Mouse (Mus musculus): Measurements from ENCODE around the gene Arcn1.

DNA sequence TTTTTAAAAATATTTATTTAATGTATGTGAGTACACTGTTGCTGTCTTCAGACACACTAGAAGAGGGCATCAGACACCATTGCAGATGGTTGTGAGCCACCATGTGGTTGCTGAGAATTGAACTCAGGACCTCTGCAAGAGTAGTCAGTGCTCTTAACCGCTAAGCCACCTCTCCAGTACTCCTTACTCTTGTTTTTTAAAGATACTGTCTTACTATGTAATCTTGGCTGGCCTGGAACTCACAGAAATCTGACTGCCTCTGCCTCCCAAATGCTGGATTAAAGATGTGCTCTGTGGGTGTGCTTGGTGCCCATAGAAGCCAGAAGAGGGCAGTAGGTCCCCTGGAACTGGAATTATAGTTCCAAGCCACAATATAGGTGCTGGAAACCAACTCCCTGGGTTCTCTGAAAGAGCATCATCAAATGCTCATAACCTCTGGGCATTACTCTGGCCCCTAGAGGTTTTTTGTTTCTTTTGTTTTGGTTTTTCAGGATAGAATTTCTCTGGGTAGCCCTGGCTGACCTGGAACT lies 26.9 kb downstream of the Arcn1 start:
- TF ChIP-seq CTCF (conservative IDR thresholded peaks at IDR 0.05; ENCODE audit: low read length) (0 out of 2 replicates have a peak, but pooled peaks have one; percentile 4), POU5F1 (IDR thresholded peaks at IDR 0.05; ENCODE audit: borderline replicate concordance, low read length) (no peak)
